Mouse (Mus musculus): Measurements from ENCODE around the gene Ankrd11.

GRCm38 (mm10) chr8:122955997-122956396 lies 86.1 kb downstream of the Ankrd11 start:
- TF ChIP-seq EP300 (IDR thresholded peaks at IDR 0.05), result no peak
- TF ChIP-seq CTCF (IDR thresholded peaks at IDR 0.05), result no peak
